Mouse (Mus musculus) olfactory bulb, adult 2 months (tissue): Measurements from ENCODE around the gene 1700125H20Rik.

Experiments used
- CTCF ChIP-seq: fragments of 200-500 bp; IDR thresholded peaks from 2 replicates; pipeline ENCODE4 v1.5.1; 2012; ENCODE audit warnings: low read depth, mild to moderate bottlenecking, low read length, moderate library complexity; ENCODE audit not compliant: insufficient read depth
- POLR2A ChIP-seq: fragments of 200-500 bp; IDR thresholded peaks from 2 replicates; pipeline ENCODE4 v1.6.1; 2012; ENCODE audit warnings: mild to moderate bottlenecking, low read depth, low read length, moderate library complexity; ENCODE audit not compliant: insufficient read depth

DNA sequence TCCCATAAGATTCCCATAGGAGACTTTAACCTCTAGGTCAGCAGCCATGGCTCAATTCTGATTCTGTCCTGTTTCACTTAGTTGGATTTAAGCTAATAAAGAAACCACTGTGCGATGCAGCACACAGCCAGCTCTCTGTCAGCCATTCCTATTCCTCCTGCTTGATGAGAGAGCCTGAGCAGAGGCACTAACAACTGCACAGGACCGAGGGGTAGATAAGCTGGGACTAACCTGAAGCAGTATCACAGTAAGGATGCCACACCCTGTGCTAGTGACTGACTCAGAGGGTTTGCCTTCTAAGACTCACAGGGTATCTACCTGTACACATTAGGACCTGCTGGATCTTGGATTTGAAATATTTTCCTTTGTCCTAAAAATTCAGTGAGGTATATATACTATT is 43.0 kb downstream of the 1700125H20Rik start:
- TF ChIP-seq POLR2A (no peak), CTCF (no peak)
